12 mouse cellular contexts compared by ENCODE assay signal in genomic region chr13:63540584-63540983, GRCm38 (mm10).
"Had no signal": no experiment of that assay in that cellular context is flagged by ENCODE, and none has a peak within 500 bp of the region (broad histone marks: within the 10 kb centered on the region; RNA-seq: fewer than 3 reads in every experiment).

No protein-coding gene starts in this region.

- H3K9ac ChIP-seq: limb, embryonic 15.5 days; liver, embryonic 12.5 days; lung, embryonic 14.5 days; neural tube, embryonic 12.5 days had no signal

- H3K27ac ChIP-seq: limb, embryonic 15.5 days; liver, embryonic 12.5 days; neural tube, embryonic 12.5 days had no signal

- H3K27me3 ChIP-seq: limb, embryonic 15.5 days; liver, embryonic 12.5 days; neural tube, embryonic 12.5 days had no signal

- H3K4me3 ChIP-seq: limb, embryonic 15.5 days; liver, embryonic 12.5 days; midbrain, embryonic 10.5 days; neural tube, embryonic 12.5 days had no signal

- H3K9me3 ChIP-seq: limb, embryonic 15.5 days; liver, embryonic 12.5 days; midbrain, embryonic 10.5 days; neural tube, embryonic 12.5 days had no signal

- H3K4me1 ChIP-seq: liver, embryonic 12.5 days had no signal

- DNase-seq: kidney, postnatal 25 days; layer of hippocampus, adult 9-11 months; lung, embryonic 14.5 days; lung, postnatal 10 days; lung, postnatal 4 days; midbrain, embryonic 14.5 days; thymus, adult 18-20 months; thymus, postnatal 14 days had no signal
